Mouse (Mus musculus): ENCODE results near the gene Spc25.

GRCm38 (mm10) chr2:69232101-69232500 is 26.1 kb upstream of the Spc25 start:
- no peak for TF ChIP-seq CTCF (IDR thresholded peaks at IDR 0.05)
- no peak for TF ChIP-seq EP300 (IDR thresholded peaks at IDR 0.05; ENCODE audit: insufficient read depth, low read depth, low read length)
- no peak for TF ChIP-seq POLR2A (IDR thresholded peaks at IDR 0.05; ENCODE audit: insufficient read depth, low read depth, low read length)
